Mouse (Mus musculus) heart, adult 18-20 months (tissue): Measurements from ENCODE around the gene Cers4. TPM values are rescaled to one million over a fixed set of nuclear protein-coding genes. Genes with fewer than 3 reads are reported as not detected.

Experiments used
- total RNA-seq, 2 experiments: library from RNA; stranded (reverse); gene quantifications; 2 replicates each; pipeline ENCODE4 v1.2.3; 2021

Gene Cers4
- total RNA-seq, 2 experiments from 2014 or later: 25.1 to 30.9 TPM

Other genes with a start within 250 kb of the Cers4 start
- 1 to 10 TPM; 1.7 TPM for gene Tgfbr3l, start 244.8 kb upstream of the Cers4 start, total RNA-seq
- gene Snapc2, start 239.9 kb upstream of the Cers4 start, total RNA-seq: 10 to 100 TPM; 16.5 to 21.0 TPM
- gene Ctxn1, start 233.8 kb upstream of the Cers4 start, total RNA-seq: under 1 TPM; 0.37 to 0.69 TPM
- 100 to 1,000 TPM; 102 to 106 TPM for gene Timm44, start 217.1 kb upstream of the Cers4 start, total RNA-seq
- 1 to 10 TPM; 2.7 to 3.1 TPM for gene Ccl25, start 167.8 kb upstream of the Cers4 start, total RNA-seq
- 10 to 100 TPM; 56.9 to 57.7 TPM for gene Elavl1, start 167.6 kb upstream of the Cers4 start, total RNA-seq
- 1 to 10 TPM; 7.7 to 8.3 TPM for gene Zfp958, start 120.1 kb downstream of the Cers4 start, total RNA-seq